Mouse (Mus musculus): ENCODE measurements around the gene Csdc2.
"Not testable (repeated sequence)": the region's sequence is repeated elsewhere in the genome, so short reads cannot be mapped to it uniquely, and the experiment has no call there.

Csdc2 gene

DNA sequence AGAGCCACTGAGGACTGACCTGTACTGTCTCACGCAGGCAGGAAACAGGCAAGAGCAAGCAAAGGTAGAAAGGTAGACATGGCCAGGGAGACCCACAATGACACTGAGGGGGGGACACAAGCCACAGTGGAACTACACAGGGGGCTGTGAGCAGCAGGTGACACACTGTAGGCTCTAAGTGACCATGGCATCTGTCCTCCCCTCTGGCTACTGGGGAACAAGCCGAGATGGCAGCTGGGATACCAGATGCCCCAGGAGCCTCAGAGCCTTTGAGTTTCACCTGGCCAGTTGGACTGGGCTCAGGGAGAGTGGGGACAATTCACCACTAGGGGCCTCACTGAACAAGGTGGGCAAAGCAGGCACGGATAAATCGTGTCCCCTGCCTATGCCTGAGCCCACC is 15.8 kb downstream of the Csdc2 start:
- in situ Hi-C loops (cut with MboI, MseI), result loop anchor here in 1 of 2 experiments (5.0 kb wide), 1 partner anchor 40 kb away; no protein-coding TSS in a partner anchor

DNA sequence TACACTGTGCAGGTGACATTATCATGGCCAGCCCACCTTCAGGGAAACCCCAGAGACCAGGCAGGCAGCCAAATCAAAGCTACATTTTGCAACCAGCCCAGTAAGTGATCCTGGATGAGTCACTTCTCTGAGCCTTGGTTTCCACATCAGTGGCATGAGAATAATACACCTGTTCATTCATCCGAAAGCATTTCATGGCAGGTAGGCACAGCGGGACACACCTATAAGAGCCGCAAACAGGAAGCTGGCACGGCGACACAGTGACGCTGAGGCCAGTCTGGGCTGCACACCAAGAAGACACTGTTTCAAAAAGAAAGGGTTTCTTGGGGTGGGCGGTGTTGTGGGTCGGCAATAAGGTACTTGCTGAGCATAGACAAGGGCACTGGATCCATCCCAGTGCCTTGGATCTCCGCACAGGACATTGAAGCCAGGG is 17.6 kb downstream of the Csdc2 start:
- in situ Hi-C loops (cut with MboI, MseI), result loop anchor here in 1 of 2 experiments (5.0 kb wide), 1 partner anchor 38 kb away; no protein-coding TSS in a partner anchor

DNA sequence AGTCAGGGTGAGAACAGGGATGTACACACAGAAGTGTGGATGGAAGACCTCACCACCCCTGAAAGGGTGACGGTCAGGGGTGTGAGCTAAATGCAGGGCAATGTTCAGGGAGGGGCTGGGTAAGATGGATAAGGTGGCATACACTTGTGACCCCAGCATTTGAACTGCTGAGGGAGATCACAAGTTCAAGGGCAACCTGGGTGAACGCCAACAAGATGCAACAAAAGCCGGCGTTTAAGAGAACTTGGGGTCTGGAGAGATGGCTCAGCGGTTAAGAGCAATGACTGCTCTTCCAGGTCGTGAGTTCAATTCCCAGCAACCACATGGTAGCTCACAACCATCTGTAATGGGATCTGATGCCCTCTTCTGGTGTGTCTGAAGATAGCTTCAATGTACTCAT is 18.2 kb downstream of the Csdc2 start:
- in situ Hi-C loops (cut with MboI, MseI), result loop anchor here (5.0 kb wide), 1 partner anchor 38 kb away; no protein-coding TSS in a partner anchor

DNA sequence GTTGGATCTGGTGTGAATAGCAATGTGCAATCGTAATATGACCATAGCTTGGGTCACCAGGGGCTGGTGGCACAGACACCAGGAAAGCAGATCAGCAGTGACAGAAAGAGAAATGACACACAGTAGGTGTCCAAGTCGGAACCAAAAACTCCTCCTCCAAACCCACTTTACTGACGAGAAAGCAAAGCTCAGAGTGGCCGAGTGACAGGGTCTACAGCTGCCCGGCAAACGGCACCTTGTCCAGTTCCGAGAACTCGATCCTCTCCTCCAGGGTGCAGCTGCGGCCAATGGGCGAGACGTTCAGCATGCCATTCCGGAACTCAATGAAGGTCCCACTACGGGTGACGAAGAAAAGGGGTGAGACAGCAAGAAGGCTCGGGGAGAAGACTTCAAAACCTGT is 18.9 kb downstream of the Csdc2 start:
- in situ Hi-C loops (cut with MboI, MseI), result loop anchor here in 1 of 2 experiments (5.0 kb wide), 1 partner anchor 37 kb away; no protein-coding TSS in a partner anchor

DNA sequence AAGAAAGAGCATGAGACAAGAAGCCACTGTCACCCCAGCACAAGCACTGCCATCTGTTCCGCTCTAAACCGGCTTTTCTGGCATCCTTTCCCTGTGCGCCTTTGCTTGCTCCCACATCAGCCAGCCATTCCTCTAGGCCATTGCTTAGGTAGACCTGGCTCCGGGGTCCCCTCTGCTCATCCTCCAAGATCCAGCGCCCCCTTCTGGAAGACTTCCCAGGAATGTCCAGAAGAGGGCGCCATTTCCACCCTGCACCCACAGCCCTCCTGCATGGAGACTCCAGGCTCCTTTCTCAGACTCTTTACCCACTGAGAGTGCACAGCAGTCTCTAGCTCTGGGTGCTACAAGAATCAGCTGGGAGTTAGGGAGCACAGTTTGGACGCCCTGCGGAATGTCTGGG is 19.9 kb downstream of the Csdc2 start:
- in situ Hi-C loops (cut with MboI, MseI), result loop anchor here in 1 of 2 experiments (5.0 kb wide), 1 partner anchor 36 kb away; no protein-coding TSS in a partner anchor

DNA sequence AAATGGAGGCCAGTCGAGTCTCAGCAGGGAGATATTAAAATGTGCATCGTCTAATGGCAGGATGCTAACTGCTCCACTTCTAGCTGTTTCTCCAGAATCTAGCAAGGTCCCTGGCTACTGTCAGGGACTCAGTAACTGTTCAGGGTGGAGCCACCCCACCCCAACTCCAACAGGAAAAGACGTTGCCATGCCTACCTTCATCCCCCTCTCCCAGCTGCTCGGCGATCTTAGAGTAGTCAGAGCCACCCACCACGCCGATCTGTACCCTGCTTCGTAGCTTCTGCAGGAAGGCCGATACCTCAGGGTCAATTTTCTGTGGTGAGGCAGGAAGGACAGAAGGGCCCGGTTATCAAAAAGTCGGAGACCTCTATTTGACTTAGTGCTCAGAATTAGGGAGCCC is 21.0 kb downstream of the Csdc2 start:
- in situ Hi-C loops (cut with MboI, MseI), result loop anchor here in 1 of 2 experiments (5.0 kb wide), 1 partner anchor 35 kb away; no protein-coding TSS in a partner anchor

DNA sequence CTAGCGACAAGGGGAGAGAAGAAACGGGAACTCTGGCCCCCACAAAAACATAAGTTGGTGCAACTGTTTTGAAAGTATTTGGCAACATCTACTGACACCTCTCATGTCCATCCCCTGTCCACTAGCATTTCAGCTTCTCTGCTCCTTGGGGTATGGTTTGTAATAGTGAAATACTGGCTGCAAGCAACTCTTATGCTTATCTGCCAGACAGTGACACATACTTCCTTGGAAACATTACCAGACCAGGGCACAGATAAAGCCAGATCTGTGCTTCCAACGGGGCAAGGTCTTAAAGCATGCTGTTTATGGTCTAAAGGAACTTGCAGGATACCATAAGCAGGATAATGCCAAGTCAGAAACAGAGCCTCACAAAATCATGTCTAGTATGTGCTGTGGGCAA is 22.3 kb downstream of the Csdc2 start:
- in situ Hi-C loops (cut with MboI, MseI), result loop anchor here in 1 of 2 experiments (5.0 kb wide), 1 partner anchor 33 kb away; no protein-coding TSS in a partner anchor

DNA sequence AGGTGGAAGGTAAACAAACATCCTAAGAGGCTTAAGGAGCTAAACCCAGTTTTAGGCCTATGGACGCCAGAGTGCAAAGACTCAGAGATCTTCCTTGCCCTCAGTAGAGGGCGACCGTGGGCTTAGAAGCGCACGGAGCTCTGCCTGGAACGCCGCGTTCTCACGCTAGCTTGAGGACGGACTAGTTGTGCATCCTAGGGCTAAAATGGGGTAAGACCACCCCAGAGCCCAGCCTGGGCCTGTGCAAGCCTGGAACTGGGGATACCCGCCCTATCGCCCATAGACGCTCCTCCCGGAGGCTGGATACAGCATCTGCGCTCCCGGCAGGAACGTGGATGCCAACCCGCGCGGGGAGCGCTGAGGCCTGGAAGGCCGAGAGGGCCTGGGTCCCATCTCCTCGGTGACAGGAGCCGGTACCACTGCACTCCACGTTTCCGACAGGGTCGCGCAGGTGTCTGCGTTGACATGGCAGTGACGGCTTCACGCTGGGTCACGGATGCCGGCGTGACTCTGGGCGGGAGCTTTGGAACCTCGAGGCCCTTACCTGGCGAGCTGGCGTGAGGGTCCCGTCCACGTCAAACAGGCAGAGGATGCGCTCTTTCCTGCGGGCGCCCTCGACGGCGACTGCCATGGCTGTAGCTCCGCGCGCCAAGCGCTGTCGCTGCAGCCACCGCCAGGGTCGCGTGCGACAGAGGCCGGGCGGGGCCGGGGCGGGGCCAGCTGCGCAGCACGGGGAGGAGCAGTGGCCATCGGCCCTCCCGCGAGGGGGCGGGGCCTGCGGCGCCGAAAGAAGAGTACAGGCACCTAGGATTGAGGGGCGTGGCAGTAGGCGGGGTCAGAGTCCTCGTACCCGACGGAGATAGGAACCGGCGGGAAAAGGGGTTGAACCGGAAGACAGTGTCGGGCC is 23.9 kb downstream of the Csdc2 start, which contains the start of gene Pmm1:
Pmm1 (minus strand) TSS at position 760 of the 907 bp plus-strand sequence.
- in situ Hi-C loops (cut with MboI, MseI), result loop anchor here in 1 of 2 experiments (5.0 kb wide), 1 partner anchor 87 kb away; the partner anchor contains the start of gene Snu13

DNA sequence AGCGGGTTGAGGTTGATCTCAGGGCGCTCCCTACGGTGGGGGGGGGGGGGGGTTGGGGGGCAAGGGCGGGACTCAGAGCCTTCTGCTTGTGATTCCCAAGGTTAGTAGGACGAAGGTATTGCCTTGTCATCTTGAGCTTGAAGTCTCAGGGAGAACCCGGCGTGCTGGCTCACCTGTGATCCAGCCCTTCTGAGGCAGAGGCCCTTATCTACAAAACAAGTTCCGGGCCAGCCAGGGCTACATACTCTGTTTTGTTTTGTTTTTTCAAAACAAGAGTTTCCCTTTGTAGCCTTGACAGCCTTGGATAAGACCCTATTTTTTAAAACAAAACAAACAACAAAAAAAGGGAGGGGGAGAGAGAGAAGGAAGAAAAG is 24.5 kb downstream of the Csdc2 start:
- in situ Hi-C loops (cut with MboI, MseI), result loop anchor here in 1 of 2 experiments (5.0 kb wide), 1 partner anchor 86 kb away; the partner anchor contains the start of gene Snu13

DNA sequence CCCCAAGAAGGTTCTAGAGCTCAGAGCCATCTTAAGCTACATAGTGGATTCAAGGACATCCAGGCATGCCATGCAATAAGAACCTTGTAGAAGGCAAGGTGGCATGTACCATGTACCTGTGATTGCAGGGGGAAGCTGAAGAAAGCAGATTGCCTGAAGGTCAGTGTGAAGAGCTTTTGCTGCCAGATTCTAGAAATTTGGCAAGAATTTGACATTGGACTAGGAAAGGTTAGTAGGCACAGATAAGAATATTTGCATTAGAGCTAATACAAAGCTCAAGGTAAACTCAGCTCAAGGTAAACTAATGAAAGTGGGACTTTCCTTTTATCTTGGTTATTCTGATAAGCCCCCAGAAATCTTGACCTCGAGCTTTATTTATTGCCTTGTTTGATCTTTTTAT is 27.7 kb downstream of the Csdc2 start:
- in situ Hi-C loops (cut with MboI, MseI), result loop anchor here in 1 of 2 experiments (5.0 kb wide), 1 partner anchor 83 kb away; the partner anchor contains the start of gene Snu13

DNA sequence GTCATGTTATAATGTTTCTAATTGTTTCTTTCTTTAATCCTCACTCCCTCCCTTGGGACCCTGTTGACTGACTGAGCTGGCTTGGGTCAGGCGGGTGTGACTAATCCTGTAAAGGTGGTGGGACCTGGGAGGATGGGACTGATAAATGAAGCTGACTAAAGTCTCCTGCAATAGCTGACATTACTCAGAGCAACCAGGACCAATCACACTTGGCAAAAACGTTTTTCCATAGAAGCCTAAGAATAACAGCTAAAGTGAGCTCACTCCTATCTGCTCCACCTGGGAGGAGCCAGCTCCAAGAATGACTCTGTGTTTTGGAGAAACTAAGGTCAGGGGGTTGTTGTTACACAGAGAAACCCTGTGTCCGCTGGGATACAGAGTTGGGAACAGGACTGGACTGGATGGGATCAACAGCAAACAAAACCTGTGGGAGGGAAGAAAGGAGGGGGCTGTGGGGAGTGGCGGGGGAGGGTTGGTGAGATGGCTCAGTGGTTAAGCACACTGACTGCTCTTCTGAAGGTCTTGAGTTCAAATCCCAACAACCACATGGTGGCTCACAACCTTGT is 28.5 kb downstream of the Csdc2 start:
- in situ Hi-C loops (cut with MboI, MseI), result loop anchor here in 1 of 2 experiments (5.0 kb wide), 1 partner anchor 82 kb away; the partner anchor contains the start of gene Snu13

DNA sequence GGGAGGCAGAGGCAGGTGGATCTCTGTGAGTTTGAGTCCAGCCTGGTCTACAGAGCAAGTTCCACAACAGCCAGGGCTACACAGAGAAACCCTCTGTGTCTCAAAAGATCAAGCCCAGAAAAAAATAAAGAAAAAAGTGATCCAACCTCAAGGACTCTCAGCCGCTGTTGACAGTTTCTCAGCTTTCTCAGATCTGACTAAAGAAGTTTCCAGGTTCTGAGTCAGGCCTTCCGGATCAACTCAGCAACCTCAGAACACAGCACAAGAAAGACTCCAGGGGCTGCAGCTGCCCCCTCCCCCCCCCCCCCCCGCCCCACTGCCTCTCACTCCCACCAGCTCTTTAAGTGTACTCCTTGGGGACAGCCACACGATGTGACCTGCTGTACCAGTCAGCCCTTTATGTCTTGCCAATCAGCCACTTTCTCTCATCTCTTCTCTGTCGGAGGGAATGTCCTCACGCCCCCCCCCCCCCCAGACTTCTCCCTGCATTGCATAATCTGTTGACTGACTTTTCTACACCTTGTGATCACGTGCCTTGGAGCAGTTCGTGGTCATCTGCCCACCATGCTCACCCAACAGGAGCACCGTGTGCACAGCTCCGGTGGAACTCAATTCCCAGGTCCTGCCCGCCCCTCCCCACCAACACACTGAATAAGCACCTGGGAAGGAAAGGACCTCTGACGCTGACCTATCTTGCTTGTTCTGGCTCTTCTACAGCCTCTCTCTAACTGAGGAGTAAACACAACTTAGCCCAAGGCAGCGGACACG is 29.7 kb downstream of the Csdc2 start:
- in situ Hi-C loops (cut with MboI, MseI), result no loop called here

DNA sequence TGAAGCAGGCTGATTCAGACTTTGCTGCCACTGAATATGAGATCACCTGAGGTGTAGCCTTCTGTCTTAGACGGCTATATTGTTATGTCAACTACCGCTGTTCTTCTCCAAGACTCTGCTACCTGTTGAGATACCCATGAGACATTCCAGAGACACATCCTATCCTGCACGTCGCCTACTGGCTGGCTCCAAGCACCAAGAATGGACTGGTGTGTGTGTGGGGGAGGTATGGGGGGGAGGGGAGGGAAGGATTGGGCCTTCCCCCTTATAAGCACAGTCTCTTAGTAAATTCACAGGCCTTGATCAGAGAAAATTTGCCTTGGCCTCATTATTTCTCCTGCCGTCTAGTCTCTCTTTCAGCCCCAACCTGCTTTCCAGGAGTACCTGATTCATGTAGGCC is 31.3 kb downstream of the Csdc2 start:
- in situ Hi-C loops (cut with MboI, MseI), result no loop called here

DNA sequence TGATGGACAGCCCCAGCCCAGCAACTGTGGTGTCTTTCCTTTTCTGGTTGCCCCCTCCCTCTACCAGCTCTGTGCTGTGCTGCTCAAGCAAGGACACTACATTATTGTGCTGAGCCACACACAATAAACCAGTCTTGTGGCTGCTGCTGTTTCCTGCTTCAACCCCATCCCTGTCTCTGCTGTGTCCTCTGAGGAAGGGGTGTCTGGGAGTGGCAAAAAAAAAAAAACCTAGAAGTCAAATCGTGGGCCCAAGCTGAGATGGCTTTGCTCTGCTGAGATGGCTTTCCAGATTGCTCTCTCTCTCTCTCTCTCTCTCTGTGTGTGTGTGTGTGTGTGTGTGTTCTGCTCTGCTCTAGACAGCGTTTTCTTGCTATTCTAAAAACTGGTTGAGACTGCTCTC is 31.9 kb downstream of the Csdc2 start:
- in situ Hi-C loops (cut with MboI, MseI), result no loop called here

DNA sequence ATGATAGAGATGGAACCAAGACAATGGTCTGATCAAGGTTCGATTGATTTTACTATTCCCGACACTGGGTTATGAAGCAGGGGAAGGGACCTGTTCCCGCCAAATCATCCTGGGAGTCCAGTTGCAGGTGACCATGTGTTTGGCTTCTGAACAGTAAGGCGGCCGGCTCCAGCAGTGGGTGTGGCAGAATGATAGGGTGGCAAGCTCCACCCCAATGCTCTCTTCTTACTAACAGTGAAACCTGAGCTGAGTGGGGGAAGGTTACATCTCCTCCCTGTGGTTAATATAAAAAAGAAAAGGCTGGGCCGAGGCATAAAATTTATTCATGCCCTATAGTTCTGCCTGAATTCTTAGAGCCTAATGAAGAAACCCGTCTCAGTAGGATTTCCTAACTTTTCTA is 32.6 kb downstream of the Csdc2 start:
- in situ Hi-C loops (cut with MboI, MseI), result no loop called here

DNA sequence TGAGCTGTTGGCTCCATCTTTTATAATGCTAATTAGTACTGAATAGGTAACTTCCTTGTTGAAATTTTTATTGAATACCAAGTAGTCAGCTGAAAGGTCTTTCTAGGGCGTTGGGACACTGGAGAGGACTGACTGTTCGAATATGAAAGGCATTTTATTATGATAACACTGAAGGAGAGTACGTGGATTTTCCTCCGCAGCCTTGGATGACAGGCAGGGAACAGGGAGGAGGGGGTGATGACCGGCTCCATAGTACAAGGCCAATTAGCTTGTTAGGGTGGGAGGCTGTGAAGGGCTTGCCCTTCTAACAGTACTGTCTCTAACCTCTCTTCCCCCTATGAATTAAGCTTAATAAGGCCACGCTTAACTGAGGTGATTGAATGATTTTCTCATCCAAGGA is 33.1 kb downstream of the Csdc2 start:
- in situ Hi-C loops (cut with MboI, MseI), result not testable (repeated sequence)

DNA sequence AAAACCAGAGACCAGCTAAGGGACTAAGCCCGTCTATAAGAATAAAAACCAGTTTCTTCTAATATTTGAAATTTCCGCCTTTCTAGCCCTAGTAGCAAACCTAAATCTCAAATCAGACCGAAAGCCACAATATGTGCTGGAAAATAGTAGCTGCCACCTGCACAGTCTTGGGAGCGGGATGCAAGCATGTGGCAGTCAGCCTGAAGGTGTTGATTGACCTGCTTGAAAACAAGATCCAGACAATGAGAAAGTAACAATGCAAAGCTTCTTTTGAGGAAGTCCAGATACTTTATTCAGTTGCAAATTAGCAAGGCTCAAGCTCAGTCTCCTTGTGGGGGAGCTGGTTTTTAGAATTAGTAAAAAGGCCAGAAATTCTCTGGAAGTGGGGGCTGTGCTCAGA is 33.9 kb downstream of the Csdc2 start:
- in situ Hi-C loops (cut with MboI, MseI), result not testable (repeated sequence)

DNA sequence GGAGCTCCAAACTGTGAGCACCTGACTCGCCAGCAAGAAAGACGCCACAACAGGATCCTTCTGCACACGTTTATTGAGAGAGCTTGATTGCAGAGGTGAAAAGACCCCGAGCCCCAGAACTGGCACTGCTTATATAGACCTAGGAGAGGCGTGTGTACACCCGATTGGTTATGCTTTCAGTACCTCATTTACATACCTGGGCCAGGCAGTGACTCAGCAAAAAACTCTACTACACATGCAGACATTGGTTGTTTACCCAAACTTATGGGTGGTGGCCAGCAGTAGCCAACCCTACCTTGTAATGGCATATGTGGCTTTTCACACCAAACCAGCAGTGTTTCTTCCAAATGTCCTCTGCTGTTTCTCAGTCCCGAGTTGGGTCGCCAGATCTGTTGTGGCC is 38.6 kb downstream of the Csdc2 start:
- in situ Hi-C loops (cut with MboI, MseI), result not testable (repeated sequence)

DNA sequence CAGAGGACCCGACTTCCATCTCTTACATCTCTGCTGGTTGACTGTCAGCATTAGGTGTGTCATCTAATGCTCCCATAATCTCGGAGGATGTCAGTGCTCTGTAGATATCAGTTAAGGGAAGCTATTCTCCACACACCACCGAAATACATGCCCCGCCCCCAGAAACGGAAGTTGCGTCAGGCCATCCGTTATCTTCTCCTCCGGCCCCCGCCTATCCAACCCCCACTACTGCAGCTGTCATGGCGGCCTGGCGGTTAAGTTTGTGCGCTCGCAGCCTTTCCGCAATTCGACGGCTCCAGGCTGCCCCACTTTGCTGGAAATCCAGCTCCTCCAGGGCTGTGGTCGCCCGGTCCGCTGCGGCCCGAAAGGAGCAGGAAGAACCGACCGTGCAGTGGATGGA is 43.8 kb downstream of the Csdc2 start, which contains the start of gene 1700029P11Rik:
1700029P11Rik (plus strand) TSS at position 220 of the 400 bp plus-strand sequence.
- in situ Hi-C loops (cut with MboI, MseI), result no loop called here

DNA sequence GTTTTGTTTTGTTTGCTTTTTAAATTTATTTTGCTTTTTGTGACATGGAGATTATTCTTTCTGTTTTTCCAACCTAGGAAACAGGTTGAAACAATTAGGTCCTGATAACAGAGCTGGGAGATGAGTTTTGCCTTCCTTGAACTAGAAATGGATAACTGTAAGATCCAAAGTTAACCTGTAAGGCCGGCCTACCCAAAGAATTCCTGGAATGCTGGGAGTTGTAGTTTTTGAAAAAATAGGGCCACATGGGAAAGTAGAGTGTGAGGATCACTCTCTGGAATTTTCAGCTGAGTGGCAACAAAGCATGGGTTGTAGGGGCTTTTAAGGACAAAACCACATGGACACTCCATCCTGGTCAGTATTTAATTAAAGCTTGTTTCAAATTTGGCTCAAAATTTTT is 45.6 kb downstream of the Csdc2 start:
- in situ Hi-C loops (cut with MboI, MseI), result no loop called here
